15 mouse cellular contexts compared by ENCODE assay signal in genomic region chr5:21247916-21248315, GRCm38 (mm10).
DNase-seq lines count a peak whose midpoint lies in the region; ATAC-seq and TF ChIP-seq lines count a peak whose summit lies in the region.
"Had no signal": no experiment of that assay in that cellular context is flagged by ENCODE, and none has a peak within 500 bp of the region (broad histone marks: within the 10 kb centered on the region; RNA-seq: fewer than 3 reads in every experiment).

No protein-coding gene starts in this region.

- peak overlapping the region; percentile 42; the same call in 1 of the 2 replicates for H3K27ac ChIP-seq in cortical plate, adult 2 months (ENCODE audit: insufficient read depth, low read length)
- H3K27ac ChIP-seq in limb, embryonic 14.5 days (replicated peaks; ENCODE audit: low read depth, low read length) = no peak overlapping the region
- no peak overlapping the region for H3K27ac ChIP-seq in cerebellum, adult 2 months (ENCODE audit: insufficient read depth, low read length)
- no peak overlapping the region for H3K27ac ChIP-seq in heart, adult 2 months
- H3K27ac ChIP-seq: midbrain, embryonic 12.5 days had no signal

- H3K4me2 ChIP-seq in limb, embryonic 14.5 days (replicated peaks; ENCODE audit: low read depth, low read length, severe bottlenecking) = no peak overlapping the region
- H3K4me2 ChIP-seq: midbrain, embryonic 12.5 days had no signal

- TF ChIP-seq POLR2A in cortical plate, adult 2 months (IDR thresholded peaks at IDR 0.05; ENCODE audit: extremely low read depth, insufficient read depth, low read length) = no peak
- no peak for TF ChIP-seq POLR2A in limb, embryonic 14.5 days (IDR thresholded peaks at IDR 0.05; ENCODE audit: borderline replicate concordance, extremely low read depth, insufficient read depth, insufficient read length)
- no peak for TF ChIP-seq POLR2A in cerebellum, adult 2 months (IDR thresholded peaks at IDR 0.05; ENCODE audit: borderline replicate concordance, insufficient read depth, low read length)
- TF ChIP-seq POLR2A in heart, adult 2 months (IDR thresholded peaks at IDR 0.05; ENCODE audit: insufficient read depth, low read depth, low read length) = no peak

- H3ac ChIP-seq in C2C12 (ENCODE audit: control insufficient read depth, insufficient read length, low read depth) = no peak overlapping the region

- H3K9me3 ChIP-seq in limb, embryonic 14.5 days (ENCODE audit: control insufficient read depth, low read length) = no peaks in the 10 kb centered on the region
- H3K9me3 ChIP-seq: midbrain, embryonic 12.5 days had no signal

- ATAC-seq in limb, embryonic 14.5 days (ENCODE audit: low FRiP score, low read depth) = peak; percentile 73
- ATAC-seq: forebrain, embryonic 14.5 days; inflammation-experienced regulatory T-cells, adult 6 months had no signal

- TF ChIP-seq EP300 in heart, adult 2 months (IDR thresholded peaks at IDR 0.05; ENCODE audit: insufficient read depth, low read depth, low read length) = no peak

- TF ChIP-seq CTCF in C2C12 (IDR thresholded peaks at IDR 0.05; ENCODE audit: control insufficient read depth, insufficient read depth, insufficient read length) = no peak
- no peak for TF ChIP-seq CTCF in cortical plate, adult 2 months (IDR thresholded peaks at IDR 0.05; ENCODE audit: extremely low read depth, insufficient read depth, low read length)
- no peak for TF ChIP-seq CTCF in cerebellum, adult 2 months (IDR thresholded peaks at IDR 0.05; ENCODE audit: borderline replicate concordance, insufficient read depth, low read depth, low read length)
- no peak for TF ChIP-seq CTCF in heart, adult 2 months (IDR thresholded peaks at IDR 0.05)

- H3K79me3 ChIP-seq in C2C12 (ENCODE audit: low read depth) = no peaks in the 10 kb centered on the region

- H3K27me3 ChIP-seq in C2C12 (ENCODE audit: control insufficient read depth, insufficient read depth, insufficient read length) = no peaks in the 10 kb centered on the region
- H3K27me3 ChIP-seq in limb, embryonic 14.5 days (ENCODE audit: control insufficient read depth, insufficient read depth, low read length) = no peaks in the 10 kb centered on the region
- H3K27me3 ChIP-seq in cerebellum, adult 2 months (ENCODE audit: control insufficient read depth, insufficient read depth, low read length) = no peaks in the 10 kb centered on the region
- H3K27me3 ChIP-seq in heart, adult 2 months (ENCODE audit: control insufficient read depth, insufficient read depth, low read length) = no peaks in the 10 kb centered on the region
- H3K27me3 ChIP-seq: midbrain, embryonic 12.5 days had no signal

- peak; percentile 12 to 35 for DNase-seq in kidney, postnatal 4 days
- DNase-seq in kidney, adult 18-20 months = no peak
- peak; percentile 23 for DNase-seq in limb, embryonic 14.5 days (ENCODE audit: low spot score)
- DNase-seq in cerebellum, adult 2 months = no peak
- DNase-seq in heart, adult 2 months = no peak
- no peak for DNase-seq in retina, postnatal 1 day
- DNase-seq: cerebellum, adult 11-12 months; heart, adult 18-20 months; heart, postnatal 14 days; liver had no signal

- intact Hi-C loops in heart, adult 2 months (cut with DNase I) = no loop called here

- no peaks in the 10 kb centered on the region for H3K36me3 ChIP-seq in C2C12 (ENCODE audit: control insufficient read depth, insufficient read depth)
- H3K36me3 ChIP-seq in limb, embryonic 14.5 days (ENCODE audit: control insufficient read depth, insufficient read depth, low read length) = no peaks in the 10 kb centered on the region
- no peaks in the 10 kb centered on the region; the same call in 1 of the 2 replicates for H3K36me3 ChIP-seq in heart, adult 2 months (ENCODE audit: control insufficient read depth, insufficient read depth, low read length)
- H3K36me3 ChIP-seq: midbrain, embryonic 12.5 days had no signal

- peaks cover 3% of the 10 kb centered on the region for H3K4me1 ChIP-seq in cortical plate, adult 2 months (ENCODE audit: control insufficient read depth, insufficient read depth, low read length)
- peaks cover 8% of the 10 kb centered on the region; the same call in 1 of the 2 replicates for H3K4me1 ChIP-seq in limb, embryonic 14.5 days (ENCODE audit: control insufficient read depth, insufficient read depth, low read length)
- no peaks in the 10 kb centered on the region for H3K4me1 ChIP-seq in cerebellum, adult 2 months (ENCODE audit: control insufficient read depth, insufficient read depth, low read length)
- H3K4me1 ChIP-seq in heart, adult 2 months (ENCODE audit: control insufficient read depth, insufficient read depth, low read length) = no peaks in the 10 kb centered on the region; the same call in 1 of the 2 replicates
- H3K4me1 ChIP-seq: midbrain, embryonic 12.5 days had no signal

- WGBS in limb, embryonic 14.5 days = 46% methylated on average over 2 of the region's 2 CpGs
- 91% methylated on average over 2 of the region's 2 CpGs for WGBS in cerebellum, adult 2 months
- WGBS in heart, adult 2 months = 68% methylated on average over 2 of the region's 2 CpGs

- H3K9ac ChIP-seq in limb, embryonic 14.5 days (ENCODE audit: low read depth, low read length, severe bottlenecking) = no peak overlapping the region
- no peak overlapping the region for H3K9ac ChIP-seq in heart, adult 2 months (ENCODE audit: low read depth, low read length)
- H3K9ac ChIP-seq: midbrain, embryonic 12.5 days had no signal

- H3K79me2 ChIP-seq in C2C12 (ENCODE audit: control insufficient read depth, insufficient read depth) = no peaks in the 10 kb centered on the region
- H3K79me2 ChIP-seq in heart, adult 2 months (replicated peaks; ENCODE audit: control insufficient read depth, insufficient read depth, low read length) = no peaks in the 10 kb centered on the region

- H3K4me3 ChIP-seq in C2C12 (ENCODE audit: insufficient read depth, poor library complexity, severe bottlenecking) = no peak overlapping the region
- H3K4me3 ChIP-seq in cortical plate, adult 2 months (ENCODE audit: insufficient read depth, low read length) = no peak overlapping the region
- no peak overlapping the region for H3K4me3 ChIP-seq in limb, embryonic 14.5 days (replicated peaks; ENCODE audit: low read length)
- no peak overlapping the region for H3K4me3 ChIP-seq in cerebellum, adult 2 months (replicated peaks; ENCODE audit: insufficient read depth, low read depth, low read length)
- H3K4me3 ChIP-seq in heart, adult 2 months = no peak overlapping the region
- H3K4me3 ChIP-seq: midbrain, embryonic 12.5 days had no signal

TF ChIP-seq in C2C12, 6 proteins besides CTCF, POLR2A, EP300 and RAD21:
- TF ChIP-seq MYOG (IDR thresholded peaks at IDR 0.05; ENCODE audit: control insufficient read depth, extremely low read depth, insufficient read length) = no peak
- peak; percentile 78 for TF ChIP-seq MYOD1 (IDR thresholded peaks at IDR 0.05; ENCODE audit: control insufficient read depth, insufficient read length, low read depth)

Comparison
In these comparisons a context has a peak if more than half of its experiments do, and no peak if none do; other contexts are left out.
1. DNase-seq: peak in kidney, postnatal 4 days (2 of 2) and limb, embryonic 14.5 days (single experiment); none in kidney, adult 18-20 months (single experiment), cerebellum, adult 2 months (0 of 2), heart, adult 2 months (0 of 2) and retina, postnatal 1 day (single experiment).